Mouse (Mus musculus) frontal cortex, postnatal 14 days (tissue): ENCODE data around the gene Abcc4.

Experiments
- DNase-seq, 2 experiments: peaks; one replicate each; pipeline ENCODE4 v3.0.0; 2022; ENCODE audit warnings: low spot score in 2 of 2

Gene Abcc4

GRCm38 (mm10) chr14:118506591-118507146 lies 199.3 kb downstream of the Abcc4 start:
- DNase-seq, result no peak

DNA sequence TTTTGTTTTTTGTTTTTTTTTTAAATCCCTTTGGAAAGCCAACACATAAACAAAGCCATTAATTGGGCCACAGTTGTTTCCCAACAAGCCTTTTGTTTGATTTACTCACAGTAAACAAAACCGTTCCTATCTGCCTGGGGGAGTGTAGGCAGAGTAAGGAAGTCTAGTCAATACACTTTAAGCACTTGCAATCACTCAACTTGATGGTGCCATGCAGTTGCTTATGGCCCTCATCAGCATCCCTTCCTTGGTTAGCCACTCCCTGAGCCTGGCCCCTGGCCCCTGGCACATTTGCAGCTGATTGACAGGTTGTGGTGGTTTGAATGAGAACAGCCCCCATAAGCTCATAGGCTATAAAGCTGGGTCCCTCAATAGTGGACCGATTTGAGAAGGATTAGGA lies 209.3 kb downstream of the Abcc4 start:
- no peak for DNase-seq

DNA sequence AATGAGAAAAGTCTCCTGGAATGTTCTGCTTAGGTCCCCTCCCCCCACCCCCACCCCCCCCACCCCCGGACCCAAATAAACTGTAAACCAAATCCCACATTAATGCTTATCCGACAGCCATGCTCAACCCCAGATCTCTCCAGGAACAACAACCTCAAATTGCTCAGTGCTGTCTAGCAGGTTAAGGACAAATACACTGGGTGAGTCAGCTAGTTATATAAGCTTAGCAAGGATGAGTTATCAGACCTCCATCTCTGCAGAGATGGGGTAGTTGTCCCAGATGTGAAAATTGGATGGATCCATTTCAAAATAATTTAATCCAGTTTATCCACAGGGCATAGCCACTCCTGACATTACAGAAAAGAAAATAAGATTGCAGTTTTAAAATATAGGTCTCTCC lies 210.6 kb downstream of the Abcc4 start:
- no peak for DNase-seq

DNA sequence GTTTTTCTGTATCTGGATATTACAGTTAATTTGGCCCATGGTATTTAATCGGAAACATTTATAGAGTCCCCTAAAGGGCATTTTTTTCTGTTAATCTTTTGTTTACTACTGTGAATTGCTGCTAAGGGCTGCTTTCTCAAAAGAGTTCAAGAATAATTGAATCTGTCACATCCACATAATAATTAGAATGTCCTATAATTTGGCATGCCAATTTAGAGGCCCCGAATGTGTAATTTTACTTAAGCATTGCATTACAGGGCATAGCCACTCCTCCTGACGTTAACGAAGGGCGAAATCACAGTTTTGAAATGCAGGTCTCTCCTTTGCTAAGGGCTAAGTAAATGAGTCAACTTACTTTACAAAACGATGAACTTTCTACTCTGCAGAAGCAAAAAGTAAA lies 214.3 kb downstream of the Abcc4 start:
- DNase-seq, result no peak

DNA sequence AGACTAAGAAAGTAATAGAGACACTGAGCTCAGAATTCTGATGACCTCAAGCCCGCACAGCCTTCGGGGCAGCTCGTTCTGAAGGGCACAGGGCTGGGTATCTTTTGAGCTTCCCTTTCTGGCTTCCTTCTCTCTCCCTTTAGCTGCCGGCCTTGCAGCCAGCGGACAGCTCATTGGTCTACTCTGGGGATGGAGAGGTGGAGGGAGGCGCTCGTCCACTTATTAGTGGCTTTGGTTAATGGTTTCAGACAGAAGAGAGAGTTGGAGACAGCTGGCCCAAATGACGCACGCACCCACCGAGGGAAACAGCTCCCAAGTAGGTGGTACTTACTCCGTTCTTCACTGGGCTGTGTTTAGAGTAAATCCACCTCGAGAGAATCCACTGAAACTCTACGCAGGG lies 214.7 kb downstream of the Abcc4 start:
- DNase-seq, result no peak

GRCm38 (mm10) chr14:118490525-118490924 lies 215.5 kb downstream of the Abcc4 start:
- DNase-seq, result no peak

- no peak for DNase-seq
Observed at GRCm38 (mm10) chr14:118486349-118486748, 219.7 kb downstream of the Abcc4 start.

DNA sequence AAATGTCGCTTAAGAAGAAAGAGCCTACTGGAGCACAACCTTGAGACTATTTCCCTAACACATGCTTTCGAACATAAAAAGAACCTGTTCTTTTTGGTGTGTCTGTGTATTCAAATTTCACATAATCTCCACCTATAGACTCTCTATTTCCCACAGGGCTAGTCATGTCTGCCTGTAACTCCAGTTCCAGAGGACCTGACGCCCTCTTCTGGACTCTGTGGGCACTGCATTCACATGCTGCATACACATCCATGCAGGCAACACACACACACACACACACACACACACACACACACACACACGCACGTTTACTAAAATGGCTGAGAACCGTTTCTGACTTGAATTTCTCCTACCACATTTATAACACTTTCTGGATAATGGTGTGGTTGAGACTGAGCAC lies 220.4 kb downstream of the Abcc4 start:
- no peak for DNase-seq

DNA sequence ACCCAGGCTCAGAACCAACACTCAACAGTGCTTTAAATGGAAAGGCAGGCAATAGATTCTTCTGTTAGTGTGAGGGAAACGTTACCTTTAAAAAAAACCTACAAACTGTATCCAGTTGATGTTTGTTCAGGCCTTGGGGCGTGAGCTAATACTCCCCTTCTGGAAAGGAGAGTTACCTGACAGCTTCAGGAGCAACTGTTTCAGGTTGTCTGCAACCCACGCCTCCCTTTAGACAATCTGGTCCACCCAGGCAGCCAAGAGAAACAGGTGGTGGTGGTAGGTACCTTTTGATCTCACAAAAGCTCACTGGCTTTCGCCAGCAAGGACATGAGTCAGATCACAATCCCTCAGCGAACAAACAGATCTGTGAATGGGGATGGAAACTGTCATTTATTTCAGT lies 223.7 kb downstream of the Abcc4 start:
- DNase-seq, result no peak

- DNase-seq, result no peak
Observed at GRCm38 (mm10) chr14:118481779-118482178, 224.2 kb downstream of the Abcc4 start.

DNA sequence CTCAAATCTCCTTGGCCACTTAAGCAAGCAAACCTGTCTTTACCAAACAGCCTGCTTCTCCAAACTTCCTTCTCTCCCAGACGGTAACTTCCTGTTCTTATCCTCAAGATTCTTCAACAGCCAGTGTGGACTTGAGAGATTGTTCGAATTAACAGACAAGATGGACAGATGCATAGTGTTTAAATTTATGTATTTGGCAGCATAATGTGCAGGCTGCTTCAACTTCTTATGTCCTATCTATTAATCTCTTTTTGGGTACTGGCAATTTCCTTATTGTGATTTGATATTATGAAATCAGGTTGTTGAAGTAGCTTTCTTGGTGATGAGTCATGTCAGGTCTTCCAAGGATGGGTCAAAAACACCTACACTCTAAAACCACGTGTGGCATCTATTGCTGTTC lies 229.7 kb downstream of the Abcc4 start:
- no peak for DNase-seq

DNA sequence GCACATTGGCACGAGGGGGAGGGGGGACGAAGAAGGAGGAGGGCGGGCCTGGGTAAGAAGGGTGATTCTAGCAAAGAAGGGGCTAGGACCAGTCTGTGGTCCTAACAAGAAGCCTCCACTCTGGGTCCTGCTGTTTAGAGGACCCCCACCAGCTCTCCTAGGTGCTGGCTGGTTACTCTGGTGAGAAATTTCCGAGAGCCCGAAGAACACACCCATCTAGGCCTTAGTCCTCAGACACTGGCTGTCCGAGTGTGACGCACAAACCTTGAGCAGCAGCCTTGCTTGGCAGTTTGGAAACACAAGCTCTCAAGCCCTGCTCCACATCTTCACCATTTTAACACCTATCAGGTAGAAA lies 230.9 kb downstream of the Abcc4 start:
- no peak for DNase-seq

- DNase-seq, result no peak
Observed at GRCm38 (mm10) chr14:118474226-118475099, 231.6 kb downstream of the Abcc4 start.

- peak; percentile 19 to 34 for DNase-seq
Observed at GRCm38 (mm10) chr14:118473831-118474193, 232.2 kb downstream of the Abcc4 start.

GRCm38 (mm10) chr14:118473188-118473830 lies 232.7 kb downstream of the Abcc4 start:
- DNase-seq, result no peak

DNA sequence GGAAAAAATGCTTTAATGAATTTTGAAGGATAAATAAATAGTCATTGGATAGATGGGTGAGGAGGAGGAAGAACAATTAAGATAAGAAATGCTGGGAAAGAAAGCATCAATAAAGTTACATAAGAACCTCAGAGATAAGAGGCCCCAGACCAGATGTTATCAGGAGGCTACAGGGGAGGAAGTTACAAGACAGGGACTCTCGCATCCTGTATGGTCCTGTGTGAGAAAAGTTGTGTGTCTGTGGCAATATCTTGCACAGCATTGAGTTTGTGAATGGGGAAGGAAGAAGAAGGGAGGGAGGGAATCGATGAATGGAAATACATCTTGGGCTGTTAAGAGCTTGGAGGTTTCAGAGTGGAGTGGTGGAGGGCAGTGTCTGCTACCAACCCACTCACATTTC lies 240.7 kb downstream of the Abcc4 start:
- no peak for DNase-seq

GRCm38 (mm10) chr14:118464401-118464800 lies 241.6 kb downstream of the Abcc4 start:
- DNase-seq, result no peak

DNA sequence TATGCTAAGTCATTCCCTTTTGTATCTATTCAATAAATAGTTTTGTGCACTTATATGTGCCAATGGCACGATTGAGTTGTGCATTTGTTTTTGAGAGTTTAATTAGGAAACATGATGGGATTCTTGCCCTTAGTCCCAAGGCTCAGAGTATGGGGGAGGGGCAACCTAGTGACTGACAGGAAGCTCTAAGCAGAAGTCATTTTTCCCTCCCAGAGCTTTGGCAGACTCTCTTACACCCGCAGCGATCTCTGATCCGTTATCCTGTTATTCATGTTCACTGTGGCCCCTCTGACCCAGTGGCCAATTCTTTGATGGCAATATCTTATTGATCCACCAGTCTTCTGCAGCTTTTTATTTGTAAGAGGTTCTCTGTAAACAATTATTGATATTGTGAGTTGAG lies 253.4 kb downstream of the Abcc4 start:
- DNase-seq, result no peak

DNA sequence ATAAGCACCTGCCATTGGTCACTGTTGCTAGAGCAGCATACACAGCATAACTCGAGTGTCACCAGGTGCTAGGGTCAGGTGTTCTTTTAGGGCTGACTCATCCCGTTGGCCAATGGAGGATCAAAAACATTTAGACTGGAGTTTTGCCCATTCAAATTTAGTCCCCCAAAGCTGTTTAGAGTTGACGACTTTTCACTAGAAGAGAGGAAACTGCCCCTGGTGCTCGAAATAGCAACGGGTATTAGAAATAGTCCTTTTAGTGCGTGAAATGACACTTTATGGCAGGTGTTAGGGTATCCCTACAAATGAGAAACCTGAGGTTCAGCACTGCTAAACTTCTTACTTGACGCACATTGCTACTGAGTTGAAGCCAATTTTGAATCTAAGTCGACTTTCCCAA lies 265.9 kb downstream of the Abcc4 start:
- DNase-seq, result no peak

DNA sequence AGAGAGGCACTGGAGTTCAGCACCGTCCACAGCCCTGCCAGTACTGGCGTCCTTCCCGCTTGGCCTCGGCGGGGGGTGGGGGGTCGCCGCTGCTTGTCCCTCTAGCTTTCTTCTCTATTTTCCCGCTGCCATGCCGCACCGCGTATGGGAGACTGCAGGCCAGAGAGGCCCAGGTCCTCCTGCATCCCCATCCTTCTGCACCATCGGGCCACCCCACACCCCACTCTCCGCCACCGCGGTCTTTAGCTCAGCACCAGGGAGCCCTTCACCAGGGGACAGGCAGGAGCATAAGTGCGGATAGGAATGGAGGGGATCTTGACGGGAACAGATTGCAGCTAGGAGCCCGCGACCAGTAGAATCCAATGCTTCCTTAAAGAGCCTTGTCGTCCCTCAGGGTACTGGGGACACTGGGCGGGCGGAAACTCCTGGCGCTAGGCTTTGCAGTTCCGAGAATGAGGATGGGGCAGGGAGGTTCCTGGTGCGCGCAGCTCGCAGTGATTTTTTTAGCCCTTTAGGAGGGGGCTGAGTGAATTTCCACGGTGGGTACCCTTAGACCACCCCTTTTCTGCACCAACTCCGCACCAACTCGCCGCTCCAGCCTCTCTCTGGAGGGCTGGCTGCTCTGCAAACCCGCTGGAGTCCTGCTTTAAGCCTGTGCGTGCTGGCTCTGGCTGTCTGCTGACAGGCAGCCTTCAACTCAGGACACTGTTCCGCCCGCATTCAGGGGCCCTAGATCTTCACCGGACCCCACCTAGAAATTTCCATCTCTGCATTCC lies 268.7 kb downstream of the Abcc4 start:
- DNase-seq, result peak; percentile 7 to 21

DNA sequence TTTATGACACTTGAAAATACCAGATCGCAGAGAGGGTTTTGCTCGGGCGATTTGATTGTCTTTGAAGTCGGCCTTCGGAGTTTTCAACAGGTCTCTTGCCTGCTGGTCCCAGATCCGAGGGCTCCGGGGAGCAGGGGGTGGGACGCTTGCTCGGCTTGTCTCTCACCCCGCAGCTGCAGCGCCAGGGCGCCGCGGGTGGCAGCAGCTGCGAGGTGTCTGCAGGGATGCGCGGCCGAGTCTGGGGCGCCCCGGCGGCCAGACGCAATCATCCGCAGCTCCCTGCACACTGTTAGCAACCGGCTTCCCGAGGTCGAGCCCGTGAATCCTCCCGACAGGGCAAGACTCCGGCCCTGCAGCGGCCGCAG lies 269.2 kb downstream of the Abcc4 start:
- DNase-seq, result peak; percentile 7 to 20

DNA sequence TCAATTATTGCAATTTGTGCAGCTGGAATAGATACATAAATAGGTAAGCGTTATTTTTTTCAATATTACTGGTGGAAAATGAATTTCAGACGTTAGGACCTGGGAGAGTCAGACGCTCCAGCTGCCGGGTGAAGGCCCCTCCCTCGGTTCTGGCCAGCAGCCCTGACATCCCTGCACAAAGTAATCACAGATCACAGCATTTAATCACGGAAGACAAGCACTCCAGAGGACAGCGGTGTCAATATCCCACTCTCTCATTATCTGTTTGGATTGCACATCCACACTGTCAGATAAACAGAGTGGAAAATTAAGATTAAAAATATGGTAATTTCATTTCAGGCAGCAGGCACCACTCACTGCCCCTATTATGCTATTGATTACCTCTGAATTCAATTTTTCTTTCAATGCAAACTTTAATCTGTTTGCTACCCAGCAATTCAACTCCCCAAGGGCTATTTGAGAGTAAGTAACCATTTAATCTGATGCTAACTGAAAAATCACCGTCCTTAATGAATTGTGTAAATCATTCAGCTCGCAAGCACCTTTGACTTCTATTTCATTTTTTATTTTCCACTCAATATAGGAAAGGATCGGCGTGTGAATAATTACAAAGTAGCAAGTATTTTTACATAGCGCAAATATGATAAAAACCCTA lies 270.2 kb downstream of the Abcc4 start:
- no peak for DNase-seq
